Mouse (Mus musculus) erythroblast, embryonic 14.5 days (primary cell): ENCODE data around the gene Oaz1. TPM values are rescaled to one million over a fixed set of nuclear protein-coding genes. Genes with fewer than 3 reads are reported as not detected.

Experiments
- H3K27me3 ChIP-seq: 2 replicates; pipeline ENCODE4 v1.6.1; 2012; ENCODE audit warnings: inconsistent platforms; ENCODE audit not compliant: control insufficient read depth
- H3K36me3 ChIP-seq: 2 replicates; pipeline ENCODE4 v1.6.1; 2012; ENCODE audit warnings: mild to moderate bottlenecking, inconsistent platforms; ENCODE audit not compliant: control insufficient read depth
- H3K4me1 ChIP-seq: 2 replicates; pipeline ENCODE4 v1.6.1; 2012; ENCODE audit warnings: inconsistent platforms; ENCODE audit not compliant: control insufficient read depth
- H3K4me3 ChIP-seq: replicated peaks from 2 replicates; pipeline ENCODE3; 2012; ENCODE audit warnings: moderate library complexity, mild to moderate bottlenecking, inconsistent platforms
- H3K9me3 ChIP-seq: 2 replicates; pipeline ENCODE4 v1.6.1; 2012; ENCODE audit warnings: low read length, inconsistent platforms, mixed read lengths; ENCODE audit not compliant: control insufficient read depth
- GATA1 ChIP-seq: IDR thresholded peaks from 2 replicates; pipeline ENCODE4 v1.6.1; 2012; ENCODE audit warnings: low read length, inconsistent platforms, mixed read lengths
- TAL1 ChIP-seq: IDR thresholded peaks from 3 replicates; pipeline ENCODE4 v1.6.1; 2012; ENCODE audit warnings: low read length, inconsistent platforms, mixed read lengths
- polyA plus RNA-seq: library from polyadenylated mRNA; stranded (reverse); fragments of >175 nt; gene quantifications from 2 replicates; pipeline ENCODE4 v1.2.3, GENCODE M21; 2012

The Oaz1 gene
- polyA plus RNA-seq, 1 experiment: 1,446 TPM

DNA sequence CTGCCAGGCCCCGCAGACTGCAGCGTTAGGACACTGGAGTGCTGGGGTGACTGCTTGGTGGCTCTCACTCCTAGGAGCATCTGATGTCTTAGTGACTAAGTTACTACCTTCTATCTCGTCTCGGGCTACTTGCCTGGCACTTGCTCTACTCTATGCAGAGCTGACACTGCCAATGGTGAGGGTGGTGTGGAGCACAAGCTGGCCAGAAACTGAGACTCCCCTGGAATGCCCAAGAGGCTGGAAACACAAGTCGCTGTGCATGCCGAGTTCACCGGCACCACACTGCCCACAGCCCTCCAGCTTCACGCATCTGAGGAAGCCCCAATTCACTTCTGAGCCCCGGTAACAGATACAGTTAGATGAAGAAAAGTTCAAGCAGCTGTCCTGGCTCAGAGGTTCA is 47.6 kb downstream of the Oaz1 start:
- H3K27me3 ChIP-seq: peaks cover 16% of the 10 kb centered on the region
- TF ChIP-seq GATA1 (no peak), TAL1 (no peak)
- H3K9me3 ChIP-seq: peaks cover 2% of the 10 kb centered on the region; the same call in 1 of the 2 replicates
- peaks cover 75% of the 10 kb centered on the region for H3K4me1 ChIP-seq
- no peak overlapping the region for H3K4me3 ChIP-seq
- peaks cover 9% of the 10 kb centered on the region for H3K36me3 ChIP-seq

DNA sequence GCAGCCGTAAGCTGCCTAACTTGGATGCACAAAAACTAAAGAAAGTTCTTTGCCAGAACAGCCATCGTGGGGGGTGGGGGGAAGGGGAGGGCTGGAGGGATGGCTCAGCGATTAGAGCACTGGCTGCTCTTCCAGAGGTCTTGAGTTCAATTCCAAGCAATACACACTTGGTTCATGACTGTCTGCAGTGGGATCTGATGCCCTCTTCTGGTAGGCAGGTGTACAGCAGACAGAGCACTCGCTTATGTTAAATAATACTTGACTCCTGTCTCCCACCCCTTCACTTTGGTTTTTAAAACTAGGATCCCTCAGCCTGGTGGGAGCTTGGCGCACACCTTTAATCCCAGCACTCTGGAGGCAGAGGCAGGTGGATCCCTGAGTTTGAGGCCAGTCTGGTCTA is 49.6 kb downstream of the Oaz1 start:
- Histone ChIP-seq H3K4me3 (no peak overlapping the region), H3K4me1 (peaks cover 83% of the 10 kb centered on the region), H3K27me3 (peaks cover 16% of the 10 kb centered on the region), H3K36me3 (no peaks in the 10 kb centered on the region), H3K9me3 (peaks cover 2% of the 10 kb centered on the region; the same call in 1 of the 2 replicates)
- TF ChIP-seq TAL1 (no peak), GATA1 (no peak)

DNA sequence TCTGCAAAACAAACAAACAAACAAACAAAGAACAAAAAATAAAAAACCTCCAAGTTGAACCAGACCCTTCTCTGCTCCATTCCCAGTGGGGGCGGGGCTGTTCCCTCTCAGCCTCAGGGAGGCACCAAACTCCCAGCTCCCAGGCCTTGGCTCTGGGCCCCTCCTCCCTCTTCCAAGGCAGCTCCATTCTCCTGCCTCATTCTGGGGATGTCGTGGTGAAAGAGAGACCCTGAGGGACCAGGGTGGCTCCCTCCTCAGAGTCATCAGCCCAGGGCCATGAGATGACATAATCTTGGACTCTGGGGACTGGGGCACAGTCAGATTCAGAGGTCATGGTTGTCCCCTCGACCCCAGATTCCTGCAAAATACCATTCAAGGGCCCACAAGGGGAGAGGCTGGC is 50.1 kb downstream of the Oaz1 start:
- no peaks in the 10 kb centered on the region for H3K9me3 ChIP-seq
- H3K36me3 ChIP-seq: no peaks in the 10 kb centered on the region
- no peak for TF ChIP-seq TAL1
- no peak for TF ChIP-seq GATA1
- peaks cover 80% of the 10 kb centered on the region for H3K4me1 ChIP-seq
- peaks cover 11% of the 10 kb centered on the region for H3K27me3 ChIP-seq
- H3K4me3 ChIP-seq: no peak overlapping the region

Other genes starting within 250 kb of the Oaz1 start
- gene Klf16, start 249.3 kb upstream of the Oaz1 start, polyA plus RNA-seq: 19.9 and 21.2 TPM in 2 replicates
- 103 and 117 TPM in 2 replicates for gene Abhd17a, start 236.3 kb upstream of the Oaz1 start, polyA plus RNA-seq
- gene Scamp4, start 223.8 kb upstream of the Oaz1 start, polyA plus RNA-seq: 6.8 and 7.3 TPM in 2 replicates
- 4.1 and 6.2 TPM in 2 replicates for gene Adat3, start 223.8 kb upstream of the Oaz1 start, polyA plus RNA-seq
- 0.07 and 0.12 TPM in 2 replicates for gene Gm49322, start 220.6 kb upstream of the Oaz1 start, polyA plus RNA-seq
- gene Csnk1g2, start 203.8 kb upstream of the Oaz1 start, polyA plus RNA-seq: 33.9 and 36.6 TPM in 2 replicates
- gene Btbd2, start 169.6 kb upstream of the Oaz1 start, polyA plus RNA-seq: 2.6 and 3.2 TPM in 2 replicates
- gene Mknk2, start 148.5 kb upstream of the Oaz1 start, polyA plus RNA-seq: 49.1 and 53.2 TPM in 2 replicates
- gene Mob3a, start 124.7 kb upstream of the Oaz1 start, polyA plus RNA-seq: 1.8 and 2.1 TPM in 2 replicates
- gene Izumo4, start 124.5 kb upstream of the Oaz1 start, polyA plus RNA-seq: 1.2 and 3.9 TPM in 2 replicates
- gene Ap3d1, start 84.4 kb upstream of the Oaz1 start, polyA plus RNA-seq: 2.5 and 2.6 TPM in 2 replicates
- gene Dot1l, start 71.5 kb upstream of the Oaz1 start, polyA plus RNA-seq: 8.8 and 9.8 TPM in 2 replicates
- gene Sf3a2, start 28.5 kb upstream of the Oaz1 start, polyA plus RNA-seq: 68.4 and 69.3 TPM in 2 replicates
- 32.7 and 39.3 TPM in 2 replicates for gene Plekhj1, start 28.0 kb upstream of the Oaz1 start, polyA plus RNA-seq
- 0.33 and 0.43 TPM in 2 replicates for gene Amh, start 21.4 kb upstream of the Oaz1 start, polyA plus RNA-seq
- gene Jsrp1, start 13.2 kb upstream of the Oaz1 start, polyA plus RNA-seq: not detected in 2 replicates
- not detected in 2 replicates for gene Lingo3, start 17.4 kb downstream of the Oaz1 start, polyA plus RNA-seq
- gene Lsm7, start 28.6 kb downstream of the Oaz1 start, polyA plus RNA-seq: 17.4 and 20.7 TPM in 2 replicates
- 56.0 and 60.5 TPM in 2 replicates for gene Sppl2b, start 28.6 kb downstream of the Oaz1 start, polyA plus RNA-seq
- 0.02 and 0.03 TPM in 2 replicates for gene Tmprss9, start 45.2 kb downstream of the Oaz1 start, polyA plus RNA-seq
- gene Timm13, start 74.3 kb downstream of the Oaz1 start, polyA plus RNA-seq: 29.2 and 32.1 TPM in 2 replicates
- gene Lmnb2, start 91.6 kb downstream of the Oaz1 start, polyA plus RNA-seq: 1.1 and 1.3 TPM in 2 replicates
- gene Gadd45b, start 103.4 kb downstream of the Oaz1 start, polyA plus RNA-seq: 0.15 and 0.16 TPM in 2 replicates
- not detected in 2 replicates for gene Gng7, start 188.3 kb downstream of the Oaz1 start, polyA plus RNA-seq
- 0.01 TPM in 1 of 2 replicates, not detected in the other for gene Diras1, start 199.0 kb downstream of the Oaz1 start, polyA plus RNA-seq
- gene Slc39a3, start 210.8 kb downstream of the Oaz1 start, polyA plus RNA-seq: 1.5 and 1.7 TPM in 2 replicates
- 18.3 and 18.8 TPM in 2 replicates for gene Sgta, start 233.5 kb downstream of the Oaz1 start, polyA plus RNA-seq
- gene Thop1, start 243.4 kb downstream of the Oaz1 start, polyA plus RNA-seq: 5.2 and 5.3 TPM in 2 replicates